Mouse (Mus musculus): ENCODE data around the gene Gm17268. TPM values are rescaled to one million over a fixed set of nuclear protein-coding genes. Genes with fewer than 3 reads are reported as not detected.
A peak's percentile ranks its signal among the peaks of the same experiment; 100 is the strongest.

Gene Gm17268
- total RNA-seq, 1 experiment = not detected

- Histone ChIP-seq H3K9me3 (ENCODE audit: control insufficient read depth, insufficient read depth, low read depth, low read length) (no peaks in the 10 kb centered on the region), H3K9ac (ENCODE audit: insufficient read depth, low read depth, low read length, poor library complexity, severe bottlenecking) (no peak overlapping the region), H3K4me1 (ENCODE audit: control insufficient read depth in 2 of 2, insufficient read depth in 2 of 2, low read length in 2 of 2, poor library complexity in 1 of 2) (no peaks in the 10 kb centered on the region), H3K27ac (ENCODE audit: insufficient read depth, low read depth, low read length, poor library complexity, severe bottlenecking) (no peak overlapping the region), H3K36me3 (ENCODE audit: control insufficient read depth, insufficient read depth, low read length, poor library complexity, severe bottlenecking) (no peaks in the 10 kb centered on the region), H3K4me3 (ENCODE audit: insufficient read depth in 1 of 2, low read depth in 1 of 2, low read length in 2 of 2, poor library complexity in 1 of 2, severe bottlenecking in 1 of 2) (no peak overlapping the region)
- TF ChIP-seq HCFC1 (IDR thresholded peaks at IDR 0.05; ENCODE audit: borderline replicate concordance, insufficient read depth, low read length) (no peak), ZC3H11A (IDR thresholded peaks at IDR 0.05; ENCODE audit: borderline replicate concordance, low read depth, low read length) (peak; percentile 33; the same call in 1 of the 2 replicates), CHD2 (IDR thresholded peaks at IDR 0.05; ENCODE audit: low read depth, low read length) (no peak), ZNF384 (IDR thresholded peaks at IDR 0.05; ENCODE audit: low read depth, low read length) (no peak), MAFK (IDR thresholded peaks at IDR 0.05; ENCODE audit: insufficient read depth, low read depth, low read length) (no peak)
- in situ Hi-C loops (cut with MboI; ENCODE audit: low sequenced_read_pairs in 2 of 2, unreplicated experiment in 2 of 2) = loop anchor here (10.0 to 25.0 kb wide), 2 partner anchors 202 to 204 kb away; no protein-coding TSS in a partner anchor
- peak; percentile 73 for DNase-seq (ENCODE audit: low read depth, low spot score)
Measured at GRCm38 (mm10) chr11:81983146-81983545, 55.2 kb downstream of the Gm17268 start.

DNA sequence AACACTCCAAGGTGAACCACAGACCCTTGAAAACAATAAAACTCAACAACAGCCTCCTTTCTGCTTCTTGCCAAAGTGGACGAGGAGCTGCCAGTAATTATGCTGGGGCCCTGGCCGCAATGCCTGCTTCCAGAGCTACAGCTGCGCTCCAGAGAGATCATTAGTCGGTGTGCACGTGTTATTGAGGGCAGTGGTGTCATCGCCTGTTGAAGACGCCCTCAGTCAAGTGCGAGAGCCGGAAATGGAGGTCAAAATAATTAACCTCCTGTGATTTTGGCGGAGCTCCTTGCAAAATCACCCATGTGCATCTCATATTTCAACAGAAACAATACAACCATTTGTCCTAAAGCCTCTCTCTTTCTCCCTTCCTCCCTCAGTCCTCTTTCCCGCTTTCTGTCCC, 56.2 kb downstream of the Gm17268 start:
- no peaks in the 10 kb centered on the region for H3K4me1 ChIP-seq (ENCODE audit: control insufficient read depth in 2 of 2, insufficient read depth in 2 of 2, low read length in 2 of 2, poor library complexity in 1 of 2)
- H3K9me3 ChIP-seq (ENCODE audit: control insufficient read depth, insufficient read depth, low read depth, low read length) = no peaks in the 10 kb centered on the region
- no peak overlapping the region for H3K9ac ChIP-seq (ENCODE audit: insufficient read depth, low read depth, low read length, poor library complexity, severe bottlenecking)
- no peak for DNase-seq (ENCODE audit: low read depth, low spot score)
- H3K27ac ChIP-seq (ENCODE audit: insufficient read depth, low read depth, low read length, poor library complexity, severe bottlenecking) = no peak overlapping the region
- H3K4me3 ChIP-seq (ENCODE audit: insufficient read depth in 1 of 2, low read depth in 1 of 2, low read length in 2 of 2, poor library complexity in 1 of 2, severe bottlenecking in 1 of 2) = no peak overlapping the region
- H3K36me3 ChIP-seq (ENCODE audit: control insufficient read depth, insufficient read depth, low read length, poor library complexity, severe bottlenecking) = no peaks in the 10 kb centered on the region
- TF ChIP-seq MAFK (IDR thresholded peaks at IDR 0.05; ENCODE audit: insufficient read depth, low read depth, low read length) (no peak), HCFC1 (IDR thresholded peaks at IDR 0.05; ENCODE audit: borderline replicate concordance, insufficient read depth, low read length) (no peak), CHD2 (IDR thresholded peaks at IDR 0.05; ENCODE audit: low read depth, low read length) (no peak), ZNF384 (IDR thresholded peaks at IDR 0.05; ENCODE audit: low read depth, low read length) (no peak), ZC3H11A (IDR thresholded peaks at IDR 0.05; ENCODE audit: borderline replicate concordance, low read depth, low read length) (no peak)
- in situ Hi-C loops (cut with MboI; ENCODE audit: low sequenced_read_pairs in 2 of 2, unreplicated experiment in 2 of 2) = loop anchor here (10.0 to 25.0 kb wide), 2 partner anchors 203 to 205 kb away; no protein-coding TSS in a partner anchor

Other genes with a start within 250 kb of the Gm17268 start
- not detected in 2 replicates for gene 5530401A14Rik, start 177.9 kb downstream of the Gm17268 start, total RNA-seq (2012; rRNA removed)
- 0.13 and 0.42 TPM in 2 replicates for gene Asic2, start 70.1 kb downstream of the Gm17268 start, total RNA-seq (2012; rRNA removed)
- gene Ccl2, start 3.0 kb downstream of the Gm17268 start, total RNA-seq (2012; rRNA removed) = 0.74 and 7.8 TPM in 2 replicates
- gene Ccl7, start 7.2 kb upstream of the Gm17268 start, total RNA-seq (2012; rRNA removed) = 0.32 and 6.3 TPM in 2 replicates
- gene Ccl11, start 19.3 kb upstream of the Gm17268 start, total RNA-seq (2012; rRNA removed) = not detected in 2 replicates
- gene Ccl12, start 63.3 kb upstream of the Gm17268 start, total RNA-seq (2012; rRNA removed) = not detected in 2 replicates
- not detected in 2 replicates for gene Ccl8, start 76.6 kb upstream of the Gm17268 start, total RNA-seq (2012; rRNA removed)

Measured in ES-E14 (cell line).